Mouse (Mus musculus): ENCODE measurements around the gene Fbxo3. TPM values are rescaled to one million over a fixed set of nuclear protein-coding genes. Genes with fewer than 3 reads are reported as not detected.
"Not testable (repeated sequence)": the region's sequence is repeated elsewhere in the genome, so short reads cannot be mapped to it uniquely, and the experiment has no call there.

The Fbxo3 gene
- total and polyA plus RNA-seq, 3 experiments = 23.2 to 57.1 (median 46.8) TPM

- Histone ChIP-seq H3K27ac (no peak overlapping the region), H3K36me3 (ENCODE audit: control insufficient read depth, insufficient read depth, low read length) (no peaks in the 10 kb centered on the region), H3K9ac (ENCODE audit: low read depth, low read length) (no peak overlapping the region), H3K4me3 (no peak overlapping the region), H3K79me2 (replicated peaks; ENCODE audit: control insufficient read depth, insufficient read depth, low read length) (no peaks in the 10 kb centered on the region), H3K27me3 (ENCODE audit: control insufficient read depth, insufficient read depth, low read length) (no peaks in the 10 kb centered on the region), H3K4me1 (ENCODE audit: control insufficient read depth, insufficient read depth, low read length) (no peaks in the 10 kb centered on the region)
- no peak for DNase-seq
- no peak for TF ChIP-seq EP300 (IDR thresholded peaks at IDR 0.05; ENCODE audit: insufficient read depth, low read depth, low read length)
- TF ChIP-seq POLR2A (IDR thresholded peaks at IDR 0.05; ENCODE audit: insufficient read depth, low read depth, low read length) = no peak
- TF ChIP-seq CTCF (IDR thresholded peaks at IDR 0.05) = no peak
- 76% methylated on average over 7 of the region's 7 CpGs for WGBS
- intact Hi-C loops (cut with DNase I) = loop anchor here (10.0 kb wide), 1 partner anchor 443 kb away; the partner anchor contains the start of gene Abtb2
These were observed 19.6 kb upstream of the Fbxo3 start for GRCm38 (mm10) chr2:104007793-104008519.

DNA sequence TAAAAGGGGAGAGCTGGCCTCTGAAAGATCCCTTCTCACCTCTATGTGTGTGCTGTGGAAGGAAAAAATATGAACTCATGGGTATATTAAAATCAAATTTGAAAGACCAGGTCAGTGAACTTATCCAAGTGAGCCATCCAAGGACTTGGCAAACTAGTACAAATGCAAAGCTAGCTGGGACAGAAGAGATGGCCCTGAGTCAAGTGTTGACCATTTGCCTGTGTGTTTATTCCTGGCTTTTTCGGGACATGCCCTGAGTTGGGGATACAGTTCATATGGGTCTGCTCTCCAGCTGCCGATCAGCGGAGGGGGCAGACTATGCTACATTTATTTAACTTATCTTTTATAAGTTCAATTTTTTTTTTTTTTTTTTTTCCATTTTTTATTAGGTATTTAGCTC lies 18.7 kb upstream of the Fbxo3 start:
- 83% methylated on average over 3 of the region's 3 CpGs for WGBS
- DNase-seq; H3K4me3 ChIP-seq; H3K27me3 ChIP-seq (ENCODE audit: control insufficient read depth, insufficient read depth, low read length); H3K27ac ChIP-seq; H3K4me1 ChIP-seq (ENCODE audit: control insufficient read depth, insufficient read depth, low read length); H3K9ac ChIP-seq (ENCODE audit: low read depth, low read length); H3K36me3 ChIP-seq (ENCODE audit: control insufficient read depth, insufficient read depth, low read length); H3K79me2 ChIP-seq (replicated peaks; ENCODE audit: control insufficient read depth, insufficient read depth, low read length): not testable (repeated sequence)
- intact Hi-C loops (cut with DNase I) = loop anchor here (10.0 kb wide), 1 partner anchor 444 kb away; the partner anchor contains the start of gene Abtb2

DNA sequence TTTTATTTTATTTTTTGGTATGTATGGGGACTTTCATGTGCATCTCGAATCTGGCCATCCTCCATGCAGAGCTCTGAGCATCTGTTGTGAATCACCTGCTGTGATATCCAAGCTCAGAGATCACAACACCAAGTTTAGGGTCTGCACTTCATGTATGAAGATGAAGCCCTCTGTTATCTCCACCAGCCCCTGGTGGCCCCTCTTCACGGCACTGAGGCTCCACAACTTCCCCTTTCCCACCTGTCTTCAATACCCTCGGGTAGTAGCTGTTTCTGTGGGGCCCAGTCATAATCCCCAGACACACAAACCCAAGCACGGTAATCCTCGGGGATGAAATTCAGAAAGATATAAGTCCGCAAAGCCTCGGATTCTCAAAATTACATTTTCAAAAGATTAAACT lies 4.4 kb upstream of the Fbxo3 start:
- Histone ChIP-seq H3K4me1 (ENCODE audit: control insufficient read depth, insufficient read depth, low read length) (no peaks in the 10 kb centered on the region), H3K79me2 (replicated peaks; ENCODE audit: control insufficient read depth, insufficient read depth, low read length) (peaks cover 2% of the 10 kb centered on the region), H3K9ac (ENCODE audit: low read depth, low read length) (no peak overlapping the region), H3K27ac (no peak overlapping the region), H3K36me3 (ENCODE audit: control insufficient read depth, insufficient read depth, low read length) (no peaks in the 10 kb centered on the region), H3K4me3 (no peak overlapping the region), H3K27me3 (ENCODE audit: control insufficient read depth, insufficient read depth, low read length) (no peaks in the 10 kb centered on the region)
- intact Hi-C loops (cut with DNase I) = no loop called here
- DNase-seq = no peak
- no peak for TF ChIP-seq CTCF (IDR thresholded peaks at IDR 0.05)
- TF ChIP-seq POLR2A (IDR thresholded peaks at IDR 0.05; ENCODE audit: insufficient read depth, low read depth, low read length) = no peak
- TF ChIP-seq EP300 (IDR thresholded peaks at IDR 0.05; ENCODE audit: insufficient read depth, low read depth, low read length) = no peak
- 76% methylated on average over 7 of the region's 7 CpGs for WGBS

DNA sequence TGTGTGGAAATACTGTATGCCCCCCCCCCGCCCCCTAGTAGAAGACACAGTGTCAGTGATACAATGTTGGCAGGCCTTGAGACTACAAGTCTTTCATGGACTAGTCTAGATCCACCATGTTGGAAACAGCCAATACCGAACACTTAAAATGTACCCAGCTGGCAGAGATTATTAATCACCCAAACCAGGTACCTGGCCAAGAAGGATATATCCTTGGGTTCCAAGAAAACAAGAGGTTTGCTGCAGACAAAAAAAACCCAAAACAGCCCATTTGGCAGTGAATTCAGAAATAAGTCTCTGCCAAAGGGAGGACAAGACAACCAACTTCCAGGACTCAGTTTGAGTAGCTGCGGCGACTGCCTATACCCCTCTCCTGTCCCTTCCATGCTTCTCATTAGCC lies 2.9 kb upstream of the Fbxo3 start:
- TF ChIP-seq EP300 (IDR thresholded peaks at IDR 0.05; ENCODE audit: insufficient read depth, low read depth, low read length) (no peak), POLR2A (IDR thresholded peaks at IDR 0.05; ENCODE audit: insufficient read depth, low read depth, low read length) (no peak), CTCF (IDR thresholded peaks at IDR 0.05) (no peak)

GRCm38 (mm10) chr2:104028139-104028723 lies 710 bp downstream of the Fbxo3 start, which contains the start of gene 4931422A03Rik:
Gene 4931422A03Rik, minus strand, starts transcription at chr2:104028361.
- intact Hi-C loops (cut with DNase I) = no loop called here
- peak within 1 kb of the TSS; percentile 66 for H3K4me3 ChIP-seq
- DNase-seq = no peak
- WGBS = under 1% methylated on average over 31 of the region's 32 CpGs
- TF ChIP-seq EP300 (IDR thresholded peaks at IDR 0.05; ENCODE audit: insufficient read depth, low read depth, low read length) (no peak), CTCF (IDR thresholded peaks at IDR 0.05) (no peak), POLR2A (IDR thresholded peaks at IDR 0.05; ENCODE audit: insufficient read depth, low read depth, low read length) (no peak)
- peaks cover 21% of the 10 kb centered on the region for H3K36me3 ChIP-seq (ENCODE audit: control insufficient read depth, insufficient read depth, low read length)
- peak within 1 kb of the TSS; percentile 82 for H3K27ac ChIP-seq
- peaks cover 3% of the 10 kb centered on the region for H3K4me1 ChIP-seq (ENCODE audit: control insufficient read depth, insufficient read depth, low read length)
- peak within 1 kb of the TSS; percentile 86 for H3K9ac ChIP-seq (ENCODE audit: low read depth, low read length)
- peaks cover 4% of the 10 kb centered on the region for H3K79me2 ChIP-seq (replicated peaks; ENCODE audit: control insufficient read depth, insufficient read depth, low read length)
- no peaks in the 10 kb centered on the region for H3K27me3 ChIP-seq (ENCODE audit: control insufficient read depth, insufficient read depth, low read length)

More for the DNA sequence above, 2.9 kb upstream of the Fbxo3 start:
- no peak overlapping the region for H3K4me3 ChIP-seq
- intact Hi-C loops (cut with DNase I) = no loop called here
- no peak for DNase-seq
- no peaks in the 10 kb centered on the region; the same call in none of the 2 replicates for H3K4me1 ChIP-seq (ENCODE audit: control insufficient read depth, insufficient read depth, low read length)
- H3K36me3 ChIP-seq (ENCODE audit: control insufficient read depth, insufficient read depth, low read length) = peaks cover 5% of the 10 kb centered on the region
- no peak overlapping the region for H3K9ac ChIP-seq (ENCODE audit: low read depth, low read length)
- H3K27ac ChIP-seq = no peak overlapping the region
- WGBS = 93% methylated on average over 4 of the region's 4 CpGs
- H3K27me3 ChIP-seq (ENCODE audit: control insufficient read depth, insufficient read depth, low read length) = no peaks in the 10 kb centered on the region
- peaks cover 4% of the 10 kb centered on the region for H3K79me2 ChIP-seq (replicated peaks; ENCODE audit: control insufficient read depth, insufficient read depth, low read length)

GRCm38 (mm10) chr2:104029074-104029473 lies 1.6 kb downstream of the Fbxo3 start:
- Histone ChIP-seq H3K4me1 (ENCODE audit: control insufficient read depth, insufficient read depth, low read length) (peaks cover 3% of the 10 kb centered on the region), H3K4me3 (peak overlapping the region; percentile 66), H3K9ac (ENCODE audit: low read depth, low read length) (0 out of 2 replicates have a peak overlapping the region, but pooled peaks have one; percentile 37), H3K36me3 (ENCODE audit: control insufficient read depth, insufficient read depth, low read length) (peaks cover 21% of the 10 kb centered on the region), H3K27me3 (ENCODE audit: control insufficient read depth, insufficient read depth, low read length) (no peaks in the 10 kb centered on the region), H3K27ac (peak overlapping the region; percentile 82), H3K79me2 (replicated peaks; ENCODE audit: control insufficient read depth, insufficient read depth, low read length) (peaks cover 4% of the 10 kb centered on the region)
- no peak for DNase-seq
- no peak for TF ChIP-seq EP300 (IDR thresholded peaks at IDR 0.05; ENCODE audit: insufficient read depth, low read depth, low read length)
- no peak for TF ChIP-seq CTCF (IDR thresholded peaks at IDR 0.05)
- no peak for TF ChIP-seq POLR2A (IDR thresholded peaks at IDR 0.05; ENCODE audit: insufficient read depth, low read depth, low read length)
- intact Hi-C loops (cut with DNase I) = no loop called here
- 32% methylated on average over 2 of the region's 2 CpGs for WGBS

Data from heart, adult 2 months (tissue).